Mouse (Mus musculus) adrenal gland, postnatal 4 days (tissue): ENCODE data around the gene Dixdc1. TPM values are rescaled to one million over a fixed set of nuclear protein-coding genes. Genes with fewer than 3 reads are reported as not detected.
A peak's percentile ranks its signal among the peaks of the same experiment; 100 is the strongest.

Source experiments
- DNase-seq, 2 experiments: peaks; one replicate each; pipeline ENCODE4 v3.0.0; 2021 to 2022; ENCODE audit warnings: low spot score in 2 of 2, mixed read lengths in 2 of 2
- total RNA-seq, 2 experiments: library from RNA; stranded (reverse); gene quantifications; 2 replicates each; pipeline ENCODE4 v1.2.3; 2021

Gene Dixdc1
- total RNA-seq, 2 experiments from 2014 or later, result 16.0 to 19.7 TPM

DNA sequence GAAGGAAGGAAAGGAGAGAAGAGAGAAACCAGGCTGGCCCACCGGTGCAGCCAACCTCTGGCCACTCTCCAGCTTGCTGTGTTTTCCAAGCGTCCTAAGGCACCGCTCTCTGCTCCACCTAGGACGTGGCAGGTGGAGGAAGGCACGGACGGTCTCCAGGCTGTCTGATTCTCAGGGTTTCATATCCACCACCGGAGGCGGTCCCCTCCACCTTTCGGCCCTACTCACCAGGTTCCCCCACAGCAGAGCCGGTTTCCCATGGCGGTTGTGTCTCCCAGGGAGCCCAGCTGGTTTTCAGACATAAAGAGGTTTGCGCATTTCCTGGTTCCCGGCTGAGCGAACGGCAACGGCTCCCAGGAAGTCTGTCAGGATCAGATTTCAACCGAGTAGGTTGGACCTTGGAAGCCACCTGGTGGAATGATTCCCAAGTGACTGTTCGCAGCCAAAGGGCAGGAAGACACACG, 6.9 kb upstream of the Dixdc1 start, which contains the start of gene 2310030G06Rik:
TSS of gene 2310030G06Rik (minus strand) at position 323 of the 464 bp plus-strand sequence.
- no peak for DNase-seq

DNA sequence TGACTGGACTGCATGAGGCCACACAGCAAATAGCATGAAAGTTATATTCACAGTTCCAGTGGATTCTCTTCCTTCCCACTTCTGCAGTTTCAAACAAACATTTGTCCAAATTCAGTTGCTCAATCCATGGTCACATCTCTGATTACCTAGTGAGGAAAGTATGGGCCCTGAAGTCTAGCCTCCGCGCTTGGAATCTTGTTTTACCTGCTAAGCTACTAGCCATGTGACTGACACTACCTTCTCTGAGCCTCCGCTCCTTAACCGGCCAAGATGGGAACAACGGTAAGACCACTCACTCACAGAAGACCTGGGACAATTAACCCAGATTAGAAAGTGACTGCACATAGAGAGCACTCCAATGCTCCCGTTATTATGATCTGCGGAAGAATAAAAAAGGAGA, 6.5 kb upstream of the Dixdc1 start:
- no peak for DNase-seq

DNA sequence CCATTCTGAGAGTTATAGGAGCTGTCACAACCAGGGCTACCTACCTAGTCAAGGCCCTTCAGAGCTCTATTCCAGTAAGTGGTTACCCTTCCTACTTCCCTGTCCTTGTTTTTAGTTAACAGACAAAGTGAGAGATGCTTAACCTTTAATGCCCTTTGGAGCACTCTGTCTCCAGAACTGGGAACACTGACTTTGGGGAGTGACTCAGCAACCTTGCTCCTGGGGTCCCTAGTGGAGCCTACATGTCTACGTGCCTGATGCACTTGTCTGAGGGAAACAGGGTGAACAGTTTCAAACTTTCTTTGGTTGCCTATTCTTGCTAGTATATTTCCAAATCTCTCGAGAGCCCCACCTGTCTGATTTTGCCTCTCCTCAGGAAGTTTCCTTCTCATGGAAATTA, 3.4 kb upstream of the Dixdc1 start:
- DNase-seq, result no peak

DNA sequence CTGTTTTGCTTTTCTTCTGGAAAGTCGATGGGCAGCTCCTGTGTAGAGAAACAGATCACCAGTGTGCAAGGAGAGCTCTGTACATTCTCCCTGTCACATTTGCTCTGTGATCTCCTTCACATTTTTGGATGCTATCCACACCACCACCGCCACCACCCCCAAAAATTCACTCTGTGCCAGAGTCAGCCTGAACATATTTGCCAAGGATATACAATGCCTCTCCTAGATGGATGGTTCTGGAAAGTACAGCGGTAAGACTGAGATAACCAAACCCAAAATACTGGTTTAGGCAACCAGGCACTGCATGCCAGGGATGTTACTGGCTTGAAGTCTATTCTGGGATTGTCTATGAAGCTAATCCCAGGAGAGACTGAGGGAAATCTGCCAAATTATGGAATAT, 2.9 kb upstream of the Dixdc1 start:
- DNase-seq, result no peak

DNA sequence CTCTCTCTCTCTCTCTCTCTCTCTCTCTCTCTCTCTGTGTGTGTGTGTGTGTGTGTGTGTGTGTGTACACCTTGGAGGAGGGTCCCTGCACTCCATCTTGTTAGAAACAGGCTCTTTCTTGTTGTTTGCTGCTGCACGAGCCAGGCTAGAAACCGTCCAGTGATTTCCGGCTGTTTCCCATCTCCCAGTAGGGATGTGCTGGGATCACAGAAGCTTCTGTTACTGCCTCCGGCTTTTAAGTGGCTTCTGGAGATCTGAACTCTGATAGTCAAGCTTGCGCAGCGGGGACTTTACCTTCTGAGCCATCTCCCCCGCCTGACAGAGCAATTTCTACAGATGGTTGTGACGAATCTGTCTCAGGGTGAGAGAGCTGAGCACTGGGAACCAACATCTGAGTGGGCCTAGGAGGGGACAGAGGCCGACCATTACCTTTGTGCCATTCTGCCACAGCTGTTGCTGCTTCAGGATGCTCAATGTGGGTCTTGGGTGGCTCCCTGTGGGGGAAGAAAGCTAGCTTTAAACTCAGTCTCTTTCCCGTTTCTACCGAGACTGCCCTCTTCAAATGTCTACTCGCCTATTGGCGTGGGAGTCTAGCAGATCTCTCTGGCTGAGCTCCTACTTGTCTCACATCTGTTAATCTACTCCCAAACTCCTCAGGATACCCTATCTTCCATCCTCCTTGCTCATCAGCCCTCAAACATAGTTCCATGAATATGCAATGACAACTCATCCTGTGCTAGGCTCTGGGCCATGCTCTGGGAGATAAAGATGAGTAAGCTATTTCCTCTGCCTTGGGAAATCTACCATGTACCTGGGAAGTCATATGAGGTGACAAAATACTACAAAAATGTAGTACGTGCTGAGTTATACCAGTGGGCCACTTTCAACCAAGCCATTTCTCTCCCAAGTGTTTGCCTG, 1.8 kb upstream of the Dixdc1 start:
- no peak for DNase-seq

DNA sequence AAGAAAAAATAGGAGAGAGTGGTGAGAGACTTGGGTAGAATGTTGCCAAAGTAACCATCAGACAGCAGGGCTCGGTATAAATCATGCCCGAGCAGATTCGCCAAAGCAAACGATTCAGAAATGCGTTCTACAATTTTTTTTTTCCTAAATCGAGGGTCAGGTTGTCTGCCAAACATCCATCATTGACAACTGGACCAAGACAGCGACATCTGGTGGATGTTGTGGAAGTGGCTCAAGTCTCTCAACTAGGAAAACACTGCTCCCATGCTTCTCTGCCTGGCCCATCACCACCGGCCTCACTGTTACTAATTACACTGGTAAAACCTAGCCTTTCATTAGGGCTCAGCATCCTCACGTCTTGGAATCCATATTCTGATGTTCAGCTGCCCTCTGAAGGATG, 4.3 kb downstream of the Dixdc1 start:
- DNase-seq, result no peak

DNA sequence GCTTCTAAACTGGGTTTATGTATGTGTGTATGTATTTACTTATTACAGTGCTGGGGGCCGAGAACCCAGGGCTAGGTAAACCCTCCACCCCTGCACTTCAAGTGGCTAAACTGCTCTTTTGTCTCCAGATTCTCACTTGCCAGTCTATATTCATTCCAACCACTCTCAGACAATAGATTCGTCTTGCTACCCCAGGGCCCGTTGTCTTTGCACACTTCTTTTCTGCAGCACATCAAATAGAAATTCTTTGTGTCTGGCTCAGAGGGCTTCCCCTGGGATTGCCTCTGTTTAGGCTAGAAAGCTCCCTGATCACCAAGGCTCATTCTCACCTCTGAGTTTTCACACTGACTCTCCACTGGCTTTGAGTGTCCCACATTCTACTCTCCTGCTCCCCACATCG, 6.8 kb downstream of the Dixdc1 start:
- DNase-seq, result no peak

DNA sequence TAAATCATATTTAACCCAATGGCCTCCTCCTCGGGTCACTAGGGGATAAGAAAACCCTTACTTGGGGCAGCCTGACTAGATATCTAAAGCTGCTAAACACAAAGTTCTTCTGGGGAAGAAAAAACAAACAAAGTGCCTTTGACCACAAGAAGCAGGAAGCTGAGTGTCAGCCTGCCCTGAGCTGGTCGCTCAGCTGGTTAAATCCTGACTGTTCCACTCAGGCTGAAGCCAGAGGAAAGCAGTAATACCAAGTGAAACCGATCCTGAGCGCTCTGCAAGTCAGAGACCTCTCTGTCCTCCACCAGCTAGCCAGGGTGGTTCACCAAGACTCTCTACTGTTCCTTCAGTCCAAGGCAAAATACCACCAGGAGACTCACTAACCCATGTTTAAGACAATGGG, 9.7 kb downstream of the Dixdc1 start:
- no peak for DNase-seq

DNA sequence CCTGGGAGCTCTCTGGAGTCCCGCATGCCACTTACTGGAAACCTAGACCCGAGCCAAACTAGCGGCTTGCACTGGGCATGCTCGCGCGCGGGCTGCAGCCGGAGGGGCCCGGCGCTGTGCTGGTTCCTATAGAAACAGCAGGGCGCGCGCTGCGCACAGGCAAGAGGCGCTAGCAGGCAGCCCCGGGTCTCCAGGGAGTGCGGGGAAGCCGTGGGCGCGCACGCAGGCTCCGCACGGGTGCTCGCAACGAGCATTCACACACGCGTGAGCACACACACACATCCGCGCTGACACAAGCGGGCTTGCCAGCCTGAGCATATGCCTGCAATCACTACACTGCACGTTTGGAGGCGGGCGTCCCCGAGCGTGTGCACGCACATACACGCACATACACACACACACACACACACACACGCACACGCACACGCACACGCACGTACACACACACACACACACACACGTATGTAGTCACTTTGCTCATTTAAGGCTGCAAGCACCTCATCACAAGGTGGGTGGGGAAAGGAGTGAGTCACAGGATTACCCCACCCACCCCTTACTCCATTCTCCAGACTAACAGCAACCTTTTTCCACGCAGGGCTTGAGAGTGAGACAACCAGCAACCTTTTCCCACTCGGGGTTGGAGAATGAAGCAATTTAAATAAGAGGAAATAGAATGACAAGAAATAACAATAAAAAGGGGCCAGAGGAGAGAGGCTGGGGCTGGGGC, 11.2 kb downstream of the Dixdc1 start:
- DNase-seq, result peak in 1 of 2 experiments; percentile 37

DNA sequence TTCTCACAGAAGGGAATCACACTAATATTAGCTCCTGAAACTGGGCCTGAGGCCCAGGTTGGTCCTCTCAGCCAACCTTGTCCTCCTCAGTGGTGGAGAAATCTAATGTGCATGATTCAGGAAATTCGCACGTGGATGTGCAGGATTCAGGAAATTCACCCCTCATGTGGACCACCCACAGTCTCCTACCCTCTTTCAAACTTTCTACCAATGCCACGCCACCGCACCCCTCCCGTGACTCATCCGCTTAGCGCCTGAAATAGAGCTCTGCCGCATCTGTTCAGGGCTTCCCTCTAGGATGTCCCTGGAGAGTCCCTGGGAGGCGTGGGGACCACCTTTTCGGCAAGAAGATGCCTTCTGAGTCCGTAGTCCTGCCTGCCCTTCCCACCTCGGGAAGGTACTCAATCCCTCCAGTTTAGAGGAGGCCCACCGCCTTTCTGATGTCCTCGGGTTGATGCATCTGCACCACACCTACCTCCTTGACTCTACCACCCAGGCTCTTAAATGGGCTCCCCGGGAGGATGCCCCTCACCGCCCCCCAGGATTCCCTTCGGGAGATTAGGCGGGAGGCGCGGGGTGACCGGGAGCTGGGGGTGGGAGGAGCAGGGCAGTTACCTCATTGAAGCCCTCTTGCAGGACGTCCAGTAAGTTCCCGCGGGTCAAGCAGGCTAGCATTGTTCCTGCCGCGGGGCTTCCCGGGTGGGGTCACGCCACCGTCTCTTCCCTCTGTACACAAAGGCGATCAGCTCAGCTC, 12.0 kb downstream of the Dixdc1 start:
- no peak for DNase-seq

DNA sequence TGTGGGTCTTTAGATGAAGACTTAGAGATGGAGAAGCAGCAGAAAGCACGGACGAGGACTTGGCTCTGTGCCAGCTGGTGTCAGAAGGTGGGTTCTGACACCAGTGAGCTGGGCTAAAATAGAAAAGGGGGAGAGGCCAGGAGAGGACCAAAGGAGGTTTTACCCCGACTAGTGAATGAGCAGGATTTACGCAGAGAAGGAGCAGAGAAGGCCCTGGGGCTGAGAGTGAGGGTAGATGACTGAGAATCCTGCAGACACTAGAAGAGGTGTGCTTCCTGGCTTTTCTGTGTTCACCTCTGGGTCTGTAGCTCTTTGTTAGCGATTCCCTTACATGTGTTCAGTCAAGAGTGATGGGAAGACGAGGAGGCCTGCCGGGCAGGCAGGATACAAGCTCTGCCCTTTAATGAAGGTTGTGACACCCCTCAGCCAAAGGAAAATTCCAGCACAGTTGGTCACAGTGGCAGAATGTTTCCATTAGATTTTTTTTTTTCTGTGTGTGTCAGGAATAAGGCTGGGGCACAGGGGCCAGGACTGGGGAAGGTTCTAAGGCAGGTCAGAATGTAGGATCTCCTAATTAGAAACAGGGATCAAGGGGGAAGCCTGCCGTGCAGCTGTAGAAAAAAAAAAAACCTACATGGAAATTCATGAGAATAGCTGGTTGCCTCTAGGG, 13.3 kb downstream of the Dixdc1 start:
- no peak for DNase-seq

DNA sequence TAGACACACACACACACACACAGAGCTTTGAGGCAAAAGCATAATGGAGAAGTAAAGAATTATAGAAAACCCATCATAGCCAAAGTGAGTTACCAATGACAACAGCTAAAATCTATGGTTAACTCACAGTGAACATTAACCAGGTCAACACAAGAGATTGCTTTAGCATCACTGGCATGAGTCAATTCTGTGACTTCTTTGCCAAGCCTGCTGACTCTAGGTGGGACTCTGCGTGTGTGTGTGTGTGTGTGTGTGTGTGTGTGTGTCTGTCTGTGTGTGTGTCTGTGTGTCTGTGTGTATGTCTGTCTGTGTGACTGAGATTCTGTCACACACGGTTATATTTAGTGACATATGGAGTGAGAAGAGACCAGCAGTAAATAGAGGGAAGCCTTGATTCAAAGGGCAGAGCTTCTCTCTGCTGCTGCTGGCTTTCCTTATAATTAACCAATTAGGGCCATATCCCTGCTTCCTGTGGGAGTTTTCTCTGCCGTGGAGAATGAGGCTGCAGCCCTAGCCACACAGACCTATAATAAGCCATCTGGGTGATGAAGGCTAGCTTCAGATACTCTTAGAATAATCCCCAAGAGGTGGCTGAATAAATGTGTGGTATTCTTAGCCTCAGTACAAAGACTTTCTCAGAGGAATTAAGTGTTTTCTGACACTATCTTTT, 14.5 kb downstream of the Dixdc1 start:
- DNase-seq, result no peak

DNA sequence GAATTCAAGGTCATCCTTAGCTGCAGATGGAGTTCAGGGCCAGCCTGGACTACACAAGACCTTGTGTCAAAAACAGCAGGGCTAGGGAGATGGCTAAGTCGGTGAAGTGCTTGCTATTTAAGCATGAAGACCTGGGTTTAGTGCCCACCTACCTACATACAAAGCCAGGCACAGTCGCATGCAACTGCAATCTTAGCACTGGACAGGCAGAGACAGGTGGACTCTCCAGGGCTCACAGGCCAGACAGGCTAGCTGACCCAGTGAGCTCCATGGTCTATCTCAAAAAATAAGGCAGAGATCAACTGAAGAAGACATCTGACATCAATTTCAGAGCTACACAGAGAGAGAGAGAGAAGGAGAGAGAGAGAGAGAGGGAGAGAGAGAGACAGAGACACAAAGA, 15.2 kb downstream of the Dixdc1 start:
- DNase-seq, result no peak

DNA sequence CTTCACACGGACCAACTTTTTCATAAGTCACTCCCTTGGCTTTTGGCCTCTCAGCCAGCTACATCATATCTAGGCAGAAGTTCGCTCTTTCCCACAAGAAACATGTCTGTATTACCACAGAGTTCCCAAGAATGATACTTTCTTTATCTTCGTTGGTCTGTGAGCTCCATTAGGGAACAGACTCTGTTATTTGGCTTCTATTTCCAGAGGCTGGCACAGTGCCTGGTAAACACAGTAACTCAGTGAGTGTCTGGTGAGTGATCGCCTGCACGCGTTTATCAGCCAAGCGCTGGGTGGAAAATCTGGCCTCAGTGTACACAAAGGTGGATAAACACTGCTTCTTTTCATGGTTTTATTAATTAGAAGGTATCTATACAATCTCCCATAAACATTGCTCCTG, 15.9 kb downstream of the Dixdc1 start:
- DNase-seq, result peak in 1 of 2 experiments; percentile 62

DNA sequence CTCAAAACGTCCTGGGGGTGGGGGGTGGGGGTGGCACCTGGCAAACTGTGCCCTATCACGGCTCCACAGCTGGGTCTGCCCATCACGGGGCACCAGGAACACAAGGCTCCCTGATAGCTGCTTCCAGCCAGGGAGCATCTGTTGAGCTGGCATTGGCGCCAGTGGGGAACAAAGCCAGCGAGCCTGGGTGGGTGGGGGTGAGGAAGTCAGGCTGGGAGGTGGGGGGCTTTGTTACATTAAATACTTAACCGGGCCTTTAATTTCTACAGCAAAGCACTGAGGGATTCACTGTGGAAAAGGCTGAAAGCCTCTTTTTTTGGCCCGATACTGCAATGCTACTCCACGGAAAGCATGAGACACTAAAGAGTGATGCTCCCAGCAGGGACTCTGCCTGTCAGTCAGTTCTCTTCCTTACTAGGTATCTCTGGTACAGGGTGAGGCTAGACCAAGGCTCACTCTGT, 16.8 kb downstream of the Dixdc1 start:
- no peak for DNase-seq

DNA sequence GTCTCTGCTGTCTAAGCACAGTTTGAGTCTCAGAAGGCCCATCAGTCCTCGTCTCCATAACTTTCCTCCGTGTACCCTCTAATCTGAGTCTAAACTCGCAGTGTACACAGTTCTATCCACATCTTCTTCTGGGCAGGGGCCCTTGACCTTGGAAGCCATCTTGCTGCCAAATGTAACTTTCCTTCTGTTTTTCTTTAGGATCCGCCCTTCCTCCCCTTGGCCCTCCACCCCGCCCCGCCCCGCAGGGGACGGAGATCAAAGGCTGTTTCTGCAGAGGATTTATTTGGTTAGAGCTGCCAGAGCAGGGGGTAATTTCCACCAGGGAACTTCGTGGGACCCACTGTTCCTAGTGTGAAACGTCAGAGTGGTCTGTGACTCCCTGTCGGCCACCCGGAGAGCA, 18.3 kb downstream of the Dixdc1 start:
- DNase-seq, result no peak

DNA sequence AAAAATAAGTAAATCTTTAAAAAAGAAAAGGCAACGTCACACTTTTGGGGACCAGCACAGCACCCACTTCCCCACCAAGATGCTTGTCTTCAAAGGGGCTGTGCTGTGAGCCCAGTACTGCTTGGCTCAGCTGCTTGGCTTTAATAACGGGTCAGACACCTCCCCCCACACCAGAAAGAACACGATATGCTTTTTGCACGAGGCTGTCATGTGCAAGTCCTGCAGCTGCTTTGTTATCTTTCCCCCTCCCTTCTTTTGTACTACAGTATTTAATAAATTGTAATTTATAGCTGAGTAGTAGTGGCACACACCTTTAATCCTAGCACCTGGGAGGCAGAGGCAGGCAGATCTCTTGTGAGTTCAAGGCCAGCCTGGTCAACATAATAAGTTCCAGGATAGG, 20.4 kb downstream of the Dixdc1 start:
- no peak for DNase-seq

DNA sequence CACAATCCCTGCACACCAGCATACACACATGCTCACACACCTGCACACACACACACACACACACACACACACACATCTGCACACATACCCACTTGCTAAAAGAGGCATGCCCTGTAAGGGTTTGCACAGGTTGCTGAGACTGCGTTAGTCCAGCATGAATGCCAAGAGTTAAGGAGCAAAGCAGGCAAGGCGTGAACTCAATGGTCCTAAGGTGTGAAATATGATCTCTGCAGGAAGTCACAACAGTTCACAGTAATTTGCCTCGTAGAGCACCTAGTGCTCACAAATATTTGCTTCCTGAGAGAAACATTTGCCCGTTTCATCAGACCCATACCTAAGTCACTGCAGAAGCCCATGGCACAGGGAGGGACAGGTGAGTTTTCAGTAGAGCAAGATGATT, 25.1 kb downstream of the Dixdc1 start:
- no peak for DNase-seq

DNA sequence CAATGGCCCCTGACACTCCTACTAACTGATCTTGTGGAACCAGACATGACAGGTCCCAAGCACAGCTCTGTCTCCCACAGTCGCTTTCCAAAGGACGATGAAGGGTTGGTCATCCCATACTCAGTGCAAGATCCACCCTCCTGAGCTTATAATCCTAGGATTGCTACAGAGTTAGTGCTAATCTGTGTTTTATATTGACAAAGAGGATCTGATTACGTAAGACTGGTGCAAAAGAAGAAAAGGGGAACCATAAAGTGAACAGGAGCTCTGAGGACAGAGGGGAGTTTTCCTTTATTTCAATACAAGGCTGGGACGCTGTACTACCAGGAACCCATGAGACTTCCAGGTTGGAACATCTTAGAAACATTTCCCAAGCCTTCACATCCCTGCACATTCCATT, 28.0 kb downstream of the Dixdc1 start:
- DNase-seq, result no peak

DNA sequence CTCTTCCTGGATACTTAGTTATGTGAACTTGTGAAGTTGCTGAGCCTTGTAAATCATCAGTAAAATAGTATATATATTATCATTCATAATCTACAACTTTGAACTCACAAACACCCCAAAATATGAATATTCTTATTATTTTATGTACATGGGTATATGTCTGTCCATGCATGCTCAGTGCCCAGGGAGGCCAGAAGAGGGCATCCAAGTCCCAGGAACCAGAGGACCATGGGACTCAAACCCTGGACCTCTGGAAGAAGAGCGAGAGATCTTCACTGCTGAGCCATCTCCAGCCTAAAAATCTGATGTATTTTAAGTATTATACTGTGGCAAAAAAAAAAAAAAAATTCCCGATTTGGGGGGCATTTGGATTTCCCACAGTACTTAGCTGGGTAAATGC, 30.2 kb downstream of the Dixdc1 start:
- no peak for DNase-seq
